Mouse (Mus musculus): Measurements from ENCODE around the gene Plpp4.

DNA sequence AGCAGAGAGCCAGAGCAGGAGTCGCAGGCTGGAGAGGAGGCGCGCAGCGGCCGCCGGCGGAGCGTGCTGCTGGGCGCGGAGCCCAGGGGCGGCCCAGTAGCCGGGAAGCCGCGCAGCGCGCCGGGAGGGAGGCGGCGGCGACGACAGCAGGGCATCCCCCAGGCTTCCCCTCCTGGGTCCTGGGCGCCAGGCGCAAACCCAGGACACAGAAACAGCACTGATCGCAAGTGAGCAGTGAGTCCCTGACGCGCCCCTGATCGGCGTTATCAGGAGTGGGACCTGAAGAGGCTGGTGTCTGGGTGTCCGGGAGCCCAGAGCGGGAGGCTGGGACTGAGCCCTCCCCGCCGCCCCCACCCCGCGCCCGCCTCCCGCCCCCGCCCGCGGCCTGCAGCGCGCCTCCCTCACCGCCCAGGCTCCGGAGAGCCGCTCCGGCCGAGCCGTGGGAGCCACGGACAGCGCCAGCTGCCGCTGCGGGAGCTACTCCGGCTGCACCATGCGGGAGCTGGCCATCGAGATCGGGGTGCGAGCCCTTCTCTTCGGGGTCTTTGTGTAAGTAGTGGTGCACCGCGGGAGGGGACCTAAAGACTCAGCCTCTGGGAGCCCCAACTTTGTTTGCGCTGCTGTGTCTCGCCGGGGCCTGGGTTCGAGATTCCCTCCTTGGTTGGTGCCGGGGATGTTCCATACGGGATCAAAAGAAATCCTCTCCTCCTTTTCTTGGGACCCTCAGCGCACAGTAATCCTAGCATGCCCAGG lies at the start of gene Plpp4:
- TF ChIP-seq CTCF (IDR thresholded peaks at IDR 0.05; ENCODE audit: low read depth, low read length) = no peak
- TF ChIP-seq POLR2A (IDR thresholded peaks at IDR 0.05; ENCODE audit: borderline replicate concordance, low read depth, low read length) = no peak
